Mouse (Mus musculus) testis, adult 2 months (tissue): ENCODE results near the gene Dst.

Experiments
- CTCF ChIP-seq: fragments of 200-500 bp; IDR thresholded peaks from 2 replicates; pipeline ENCODE4 v1.5.1; 2012; ENCODE audit warnings: low read depth, mild to moderate bottlenecking, inconsistent platforms, low read length, moderate library complexity; ENCODE audit not compliant: control insufficient read depth, insufficient read depth, insufficient replicate concordance
- POLR2A ChIP-seq: fragments of 200-500 bp; IDR thresholded peaks from 2 replicates; pipeline ENCODE4 v1.6.1; 2012; ENCODE audit warnings: low read depth, mild to moderate bottlenecking, inconsistent platforms, low read length, moderate library complexity; ENCODE audit not compliant: control insufficient read depth

DNA sequence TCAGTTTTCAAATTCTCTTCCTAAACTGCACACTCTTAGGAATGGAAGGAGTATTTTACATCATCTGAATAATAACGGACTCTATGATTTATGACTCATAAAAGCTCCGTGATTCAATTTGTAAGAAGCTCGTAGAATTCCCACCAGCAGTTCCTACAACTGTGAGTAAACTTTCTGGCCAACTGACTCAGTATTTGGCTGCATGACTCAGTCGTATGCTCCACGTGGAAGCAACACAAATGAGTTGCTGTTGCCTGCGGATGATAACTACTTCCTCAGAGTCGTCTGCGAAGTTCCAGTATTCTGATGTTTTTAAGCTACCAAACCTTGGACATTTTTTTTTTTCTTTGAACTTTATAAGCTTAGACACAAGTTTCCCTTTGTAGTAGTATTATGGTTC lies 7.8 kb upstream of the Dst start:
- TF ChIP-seq POLR2A = no peak
- no peak for TF ChIP-seq CTCF
